Mouse (Mus musculus): ENCODE data around the gene Acap1. TPM values are rescaled to one million over a fixed set of nuclear protein-coding genes. Genes with fewer than 3 reads are reported as not detected.

The Acap1 gene
- polyA plus RNA-seq, 1 experiment from 2014 or later = 0.73 TPM

DNA sequence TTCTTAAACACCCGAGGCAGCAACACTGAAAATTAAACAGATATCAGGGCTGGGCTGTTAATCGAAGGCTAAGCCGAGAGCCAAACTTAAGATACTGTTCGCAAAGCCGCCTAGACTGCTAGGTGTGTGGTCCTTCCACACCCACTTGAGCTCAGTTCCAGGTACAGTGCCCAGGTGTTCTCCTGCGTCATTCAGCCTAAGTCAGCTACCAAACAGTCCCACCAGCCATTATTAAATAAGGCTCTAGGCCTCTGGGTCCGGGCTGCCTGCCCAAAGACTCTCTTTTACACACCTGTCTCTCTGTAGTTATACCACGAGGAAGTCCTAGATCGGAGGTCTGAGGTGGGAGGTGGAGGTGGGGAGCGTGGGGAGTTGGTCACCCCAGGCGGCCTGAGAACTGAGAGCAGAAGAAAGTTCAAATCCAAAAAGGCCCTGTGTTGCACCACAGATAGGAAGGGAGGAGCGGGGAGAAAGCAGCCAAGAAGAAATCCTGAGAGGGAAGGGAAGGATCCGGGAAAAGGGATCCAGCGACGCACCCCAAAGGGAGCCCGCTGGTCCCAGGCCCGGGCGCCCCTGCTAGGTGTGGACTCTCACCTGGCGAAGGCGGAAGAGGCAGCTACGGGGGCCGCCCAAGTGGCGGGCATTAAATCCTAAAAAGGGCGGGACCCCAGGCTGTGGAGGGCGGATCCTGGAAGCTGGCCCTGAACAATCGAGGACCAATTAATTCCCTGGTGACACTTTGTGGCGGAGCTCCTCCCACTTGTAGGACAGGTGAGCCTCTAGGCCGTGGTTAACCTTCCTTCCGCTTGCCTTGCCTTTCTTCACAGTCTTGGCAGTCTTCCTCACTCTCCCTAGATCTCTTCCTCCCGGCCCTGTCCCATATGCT is 37.0 kb downstream of the Acap1 start, which contains the start of gene Tnk1:
Gene Tnk1 (minus strand): TSS at position 618 of the 886 bp plus-strand sequence.
- Histone ChIP-seq H3K9me3 (no peaks in the 10 kb centered on the region), H3K9ac (replicated peaks) (no peak within 1 kb of the TSS), H3K4me1 (0 out of 2 replicates have a peak, but pooled peaks cover 2% of the 10 kb centered on the region), H3K4me3 (no peak within 1 kb of the TSS), H3K36me3 (no peaks in the 10 kb centered on the region), H3K27ac (replicated peaks) (no peak within 1 kb of the TSS), H3K4me2 (replicated peaks) (no peak within 1 kb of the TSS), H3K27me3 (peaks cover 31% of the 10 kb centered on the region)
- ATAC-seq (ENCODE audit: low FRiP score, low read depth) = no peak
- WGBS = 23% methylated on average over 30 of the region's 30 CpGs

DNA sequence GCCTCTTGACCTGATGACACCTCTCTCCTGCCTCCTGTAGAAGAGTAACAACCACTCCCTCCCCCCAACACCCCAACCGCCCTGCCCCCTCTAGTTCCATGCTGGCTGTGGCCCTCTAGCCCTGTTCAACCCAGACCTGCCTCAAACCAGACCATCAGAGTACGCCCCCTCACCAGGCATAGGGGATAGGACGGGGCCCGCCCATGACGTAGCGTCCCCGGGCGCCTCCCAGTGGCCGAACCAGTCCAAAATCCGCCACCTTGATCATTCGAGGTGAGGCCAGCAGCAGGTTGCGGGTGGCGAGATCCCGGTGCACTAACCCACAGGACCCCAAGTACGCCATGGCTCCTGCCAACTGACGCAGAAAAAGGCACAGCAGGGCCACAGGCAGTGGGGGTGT is 40.0 kb downstream of the Acap1 start:
- 16% methylated on average over 16 of the region's 16 CpGs for WGBS
- Histone ChIP-seq H3K27me3 (peaks cover 31% of the 10 kb centered on the region), H3K9ac (replicated peaks) (no peak overlapping the region), H3K9me3 (no peaks in the 10 kb centered on the region), H3K4me3 (0 out of 2 replicates have a peak overlapping the region, but pooled peaks have one; percentile 5), H3K36me3 (peaks cover 19% of the 10 kb centered on the region), H3K4me1 (0 out of 2 replicates have a peak, but pooled peaks cover 5% of the 10 kb centered on the region), H3K27ac (replicated peaks) (no peak overlapping the region), H3K4me2 (replicated peaks) (no peak overlapping the region)
- peak; percentile 78 for ATAC-seq (ENCODE audit: low FRiP score, low read depth)

DNA sequence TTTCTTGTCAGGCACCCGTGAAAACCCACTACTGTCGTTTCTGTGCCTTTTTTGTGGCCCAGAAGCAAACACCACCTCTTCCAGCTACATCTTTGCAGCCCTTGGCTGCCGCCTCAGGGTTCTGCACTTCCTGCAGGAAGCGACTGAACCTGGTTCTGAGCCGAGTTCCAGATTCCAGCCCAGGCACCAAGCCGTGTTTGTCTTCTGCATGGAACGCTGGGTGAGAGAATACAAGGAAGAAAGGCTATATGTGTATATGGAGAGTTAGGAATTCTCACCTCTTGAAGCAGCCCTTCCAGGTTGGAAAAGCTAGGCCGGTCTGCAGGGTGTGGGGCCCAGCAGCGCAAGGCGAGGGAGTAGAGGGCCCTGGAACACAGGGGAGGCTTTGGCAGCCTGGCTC is 40.7 kb downstream of the Acap1 start:
- Histone ChIP-seq H3K27me3 (peaks cover 27% of the 10 kb centered on the region), H3K4me2 (replicated peaks) (no peak overlapping the region), H3K27ac (replicated peaks) (0 out of 2 replicates have a peak overlapping the region, but pooled peaks have one; percentile 35), H3K4me1 (0 out of 2 replicates have a peak, but pooled peaks cover 7% of the 10 kb centered on the region), H3K9ac (replicated peaks) (no peak overlapping the region), H3K36me3 (peaks cover 26% of the 10 kb centered on the region), H3K9me3 (no peaks in the 10 kb centered on the region), H3K4me3 (no peak overlapping the region)
- WGBS = 87% methylated on average over 10 of the region's 10 CpGs
- no peak for ATAC-seq (ENCODE audit: low FRiP score, low read depth)

DNA sequence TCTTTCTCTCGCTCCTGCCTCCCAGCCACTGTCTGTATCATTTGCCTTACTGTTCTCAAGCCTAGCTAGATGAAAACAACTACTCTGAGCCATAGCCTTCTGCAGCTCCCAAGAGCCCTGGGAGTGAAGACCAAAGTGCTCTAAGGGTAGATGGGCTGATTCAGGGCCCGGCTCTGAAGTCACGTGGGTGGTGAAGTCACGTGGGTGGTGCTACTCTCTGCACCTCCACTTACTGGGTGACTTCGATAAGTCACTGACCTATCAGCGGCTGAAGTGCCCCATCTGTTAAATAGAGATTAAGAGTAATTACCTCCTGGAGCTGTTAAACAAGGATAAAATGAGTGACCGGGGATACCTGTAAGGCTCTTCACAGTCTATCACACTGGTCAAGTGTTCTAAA is 41.3 kb downstream of the Acap1 start:
- H3K4me2 ChIP-seq (replicated peaks) = no peak overlapping the region
- H3K9me3 ChIP-seq = no peaks in the 10 kb centered on the region
- peaks cover 33% of the 10 kb centered on the region for H3K36me3 ChIP-seq
- 0 out of 2 replicates have a peak overlapping the region, but pooled peaks have one; percentile 2 for H3K27ac ChIP-seq (replicated peaks)
- WGBS = 80% methylated on average over 7 of the region's 7 CpGs
- H3K4me3 ChIP-seq = no peak overlapping the region
- 0 out of 2 replicates have a peak, but pooled peaks cover 7% of the 10 kb centered on the region for H3K4me1 ChIP-seq
- H3K9ac ChIP-seq (replicated peaks) = no peak overlapping the region
- peaks cover 20% of the 10 kb centered on the region for H3K27me3 ChIP-seq
- no peak for ATAC-seq (ENCODE audit: low FRiP score, low read depth)

DNA sequence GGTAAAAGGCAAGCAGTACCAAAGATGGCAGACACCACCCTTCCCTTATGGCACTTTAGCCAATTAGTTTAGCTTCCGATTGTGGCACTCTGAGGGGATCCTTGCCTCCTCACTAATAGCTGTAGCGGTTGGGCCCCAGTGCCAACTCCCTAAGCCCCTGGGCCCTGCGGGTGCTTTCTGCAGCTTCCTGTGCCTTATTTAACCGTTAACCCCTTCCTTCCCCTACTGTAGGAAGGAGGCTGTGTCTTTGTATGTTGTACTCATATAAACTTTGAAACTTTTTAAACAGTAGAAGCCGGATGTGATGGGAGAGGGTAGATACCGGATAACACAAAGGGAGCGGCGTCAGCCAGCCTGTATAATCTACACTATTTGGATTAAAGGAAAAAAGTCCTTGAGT is 44.6 kb downstream of the Acap1 start:
- H3K27ac ChIP-seq (replicated peaks) = no peak overlapping the region
- no peak overlapping the region for H3K4me3 ChIP-seq
- H3K4me2 ChIP-seq (replicated peaks) = no peak overlapping the region
- 81% methylated on average over 8 of the region's 8 CpGs for whole genome bisulfite sequencing
- no peak overlapping the region for H3K9ac ChIP-seq (replicated peaks)
- peaks cover 25% of the 10 kb centered on the region for H3K4me1 ChIP-seq
- H3K36me3 ChIP-seq = peaks cover 46% of the 10 kb centered on the region
- ATAC-seq (ENCODE audit: low FRiP score, low read depth) = no peak
- H3K9me3 ChIP-seq = no peaks in the 10 kb centered on the region
- 0 out of 2 replicates have a peak, but pooled peaks cover 3% of the 10 kb centered on the region for H3K27me3 ChIP-seq

DNA sequence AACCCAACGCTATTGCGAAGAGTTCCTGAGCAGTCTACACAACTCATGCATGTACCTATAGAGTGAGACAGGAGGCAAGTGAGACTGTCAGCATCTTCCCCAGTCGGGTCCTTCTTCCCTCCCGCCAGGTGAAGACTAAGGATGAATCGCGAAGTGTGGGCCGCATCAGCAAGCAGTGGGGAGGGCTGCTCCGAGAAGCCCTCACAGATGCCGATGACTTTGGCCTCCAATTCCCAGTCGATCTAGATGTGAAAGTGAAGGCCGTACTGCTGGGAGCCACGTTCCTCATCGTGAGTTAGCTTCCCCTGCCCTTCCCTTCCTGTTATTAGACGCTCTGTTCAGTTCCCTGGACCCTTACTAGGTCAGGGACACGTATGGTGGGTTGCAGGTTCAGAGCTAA is 45.5 kb downstream of the Acap1 start:
- Histone ChIP-seq H3K9me3 (no peaks in the 10 kb centered on the region), H3K36me3 (peaks cover 46% of the 10 kb centered on the region), H3K4me2 (replicated peaks) (no peak overlapping the region), H3K27ac (replicated peaks) (no peak overlapping the region), H3K27me3 (no peaks in the 10 kb centered on the region), H3K4me3 (no peak overlapping the region), H3K9ac (replicated peaks) (no peak overlapping the region), H3K4me1 (peaks cover 32% of the 10 kb centered on the region)
- ATAC-seq (ENCODE audit: low FRiP score, low read depth) = no peak
- WGBS = 96% methylated on average over 15 of the region's 15 CpGs

DNA sequence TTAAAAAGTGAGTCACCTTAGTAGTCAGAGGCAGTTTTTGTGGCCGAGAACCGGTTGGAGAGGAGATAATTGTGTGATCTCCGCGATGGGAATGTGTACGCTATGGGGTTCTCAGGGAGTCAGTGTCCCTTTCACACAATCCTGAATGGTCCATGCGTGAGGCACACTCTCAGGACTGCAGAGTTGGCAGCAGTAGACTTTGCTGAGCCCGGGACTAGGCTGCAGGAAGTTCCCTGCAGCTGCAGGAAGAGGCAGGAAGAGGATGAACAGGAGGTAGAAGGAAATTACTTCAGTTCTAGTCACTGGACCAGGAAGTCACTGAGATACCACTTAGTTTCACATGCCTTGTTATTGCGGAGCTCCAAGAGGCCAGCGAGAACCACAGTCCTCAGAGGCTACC is 46.2 kb downstream of the Acap1 start:
- peaks cover 32% of the 10 kb centered on the region for H3K4me1 ChIP-seq
- H3K9ac ChIP-seq (replicated peaks) = no peak overlapping the region

DNA sequence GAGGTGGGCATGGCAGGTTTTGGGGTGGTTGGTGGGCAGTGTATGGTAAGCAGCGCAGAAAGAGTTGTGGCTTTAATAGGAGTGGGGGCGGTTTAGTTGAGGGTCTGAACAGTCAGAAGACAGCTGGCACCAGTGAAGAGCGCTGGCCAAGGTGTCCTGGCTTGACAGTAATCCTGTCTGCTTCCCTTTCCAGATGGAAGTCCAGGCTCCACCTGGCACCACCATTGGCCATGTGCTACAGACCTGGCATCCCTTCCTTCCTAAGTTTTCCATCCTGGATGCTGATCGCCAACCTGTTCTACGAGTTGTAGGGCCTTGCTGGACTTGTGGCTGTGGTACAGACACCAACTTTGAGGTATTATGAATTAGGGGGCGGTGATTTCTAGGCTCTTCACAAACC is 47.3 kb downstream of the Acap1 start:
- H3K4me2 ChIP-seq (replicated peaks) = peak overlapping the region; percentile 70
- ATAC-seq (ENCODE audit: low FRiP score, low read depth) = no peak
- 95% methylated on average over 6 of the region's 6 CpGs for WGBS
- peak overlapping the region; percentile 75; the same call in 1 of the 2 replicates for H3K4me3 ChIP-seq
- no peaks in the 10 kb centered on the region for H3K27me3 ChIP-seq
- 0 out of 2 replicates have a peak overlapping the region, but pooled peaks have one; percentile 84 for H3K9ac ChIP-seq (replicated peaks)
- H3K27ac ChIP-seq (replicated peaks) = 0 out of 2 replicates have a peak overlapping the region, but pooled peaks have one; percentile 1
- H3K4me1 ChIP-seq = peaks cover 32% of the 10 kb centered on the region
- H3K36me3 ChIP-seq = peaks cover 46% of the 10 kb centered on the region
- H3K9me3 ChIP-seq = no peaks in the 10 kb centered on the region

More for the DNA sequence above, 46.2 kb downstream of the Acap1 start:
- ATAC-seq (ENCODE audit: low FRiP score, low read depth) = no peak
- H3K27ac ChIP-seq (replicated peaks) = no peak overlapping the region
- 93% methylated on average over 9 of the region's 9 CpGs for WGBS
- peaks cover 46% of the 10 kb centered on the region for H3K36me3 ChIP-seq
- no peaks in the 10 kb centered on the region for H3K9me3 ChIP-seq
- H3K27me3 ChIP-seq = no peaks in the 10 kb centered on the region
- H3K4me2 ChIP-seq (replicated peaks) = no peak overlapping the region
- no peak overlapping the region for H3K4me3 ChIP-seq

DNA sequence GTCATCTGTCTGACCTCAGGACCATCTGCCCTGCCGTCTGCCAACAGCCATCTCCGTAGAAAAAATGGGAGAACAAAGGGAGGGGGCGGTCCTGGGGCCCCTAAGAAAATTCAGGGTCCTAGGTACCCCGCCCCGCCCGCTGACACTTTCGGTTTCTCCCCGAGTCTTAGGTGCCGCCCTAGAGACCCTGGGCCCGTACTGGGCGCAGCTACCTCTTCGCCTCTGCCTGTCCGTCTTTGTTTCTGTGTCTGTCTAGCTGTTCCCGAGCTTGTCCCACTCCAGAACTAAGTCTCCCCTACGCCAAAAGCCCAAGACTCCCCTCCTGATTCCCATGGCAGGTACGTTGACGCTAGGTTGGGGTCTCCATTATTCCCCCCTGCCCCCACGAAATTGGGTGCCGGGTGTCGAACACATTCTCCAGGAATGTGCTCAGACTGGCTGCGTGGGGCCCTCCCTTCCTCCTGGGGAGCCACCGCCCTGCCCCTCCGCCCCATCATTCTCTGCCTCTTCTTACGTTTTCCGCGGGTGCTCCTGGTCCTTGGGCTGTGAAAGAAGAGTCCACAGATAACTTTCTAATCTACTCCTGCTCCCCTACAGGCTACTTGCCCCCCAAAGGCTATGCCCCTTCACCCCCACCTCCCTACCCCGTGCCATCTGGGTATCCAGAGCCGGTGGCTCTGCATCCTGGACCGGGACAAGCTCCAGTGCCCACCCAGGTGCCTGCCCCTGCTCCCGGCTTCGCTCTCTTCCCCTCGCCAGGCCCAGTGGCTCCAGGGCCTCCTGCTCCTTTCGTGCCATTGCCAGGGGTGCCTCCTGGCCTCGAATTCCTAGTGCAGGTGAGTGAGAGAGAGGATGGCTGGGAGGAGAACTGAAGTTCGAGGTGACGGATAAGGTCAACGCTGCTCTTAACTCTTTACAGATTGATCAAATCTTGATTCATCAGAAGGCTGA is 48.3 kb downstream of the Acap1 start:
- ATAC-seq (ENCODE audit: low FRiP score, low read depth) = peak; percentile 35
- 13% methylated on average over 36 of the region's 37 CpGs for WGBS

DNA sequence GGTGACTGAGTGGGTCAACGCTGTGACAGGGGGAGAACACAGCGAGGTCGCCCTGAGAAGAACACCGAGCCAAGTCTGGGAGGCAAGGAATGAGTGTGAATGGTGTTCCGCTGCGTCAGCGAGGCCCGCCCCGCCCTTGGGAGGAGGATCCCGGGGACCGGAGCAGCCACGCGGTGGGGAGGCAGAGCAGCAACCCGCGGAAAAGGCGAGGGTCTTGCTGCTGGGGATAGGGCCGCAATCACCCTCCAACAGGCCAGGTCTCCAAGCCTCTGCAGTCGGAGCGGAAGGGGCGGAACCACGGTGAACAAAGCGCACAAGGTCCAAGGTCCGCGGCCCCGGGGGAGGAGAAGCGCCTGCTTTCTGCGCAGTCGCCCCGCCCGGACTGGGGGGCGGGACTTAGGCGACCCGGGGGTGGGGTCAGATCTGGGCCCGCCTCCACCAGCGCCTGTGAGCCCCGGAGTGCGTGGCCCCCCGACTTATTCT is 49.1 kb downstream of the Acap1 start, which contains the start of gene Plscr3:
Gene Plscr3 (plus strand): TSS at position 179 of the 483 bp plus-strand sequence.
- H3K4me2 ChIP-seq (replicated peaks) = peak within 1 kb of the TSS; percentile 70
- peaks cover 32% of the 10 kb centered on the region for H3K4me1 ChIP-seq
- H3K27ac ChIP-seq (replicated peaks) = peak within 1 kb of the TSS; percentile 95
- H3K9me3 ChIP-seq = no peaks in the 10 kb centered on the region
- no peaks in the 10 kb centered on the region for H3K27me3 ChIP-seq
- peak within 1 kb of the TSS; percentile 84 for H3K9ac ChIP-seq (replicated peaks)
- peak; percentile 94 for ATAC-seq (ENCODE audit: low FRiP score, low read depth)
- peak within 1 kb of the TSS; percentile 75 for H3K4me3 ChIP-seq
- H3K36me3 ChIP-seq = peaks cover 35% of the 10 kb centered on the region
- 1% methylated on average over 33 of the region's 38 CpGs for WGBS

More for the DNA sequence above, 48.3 kb downstream of the Acap1 start:
- no peaks in the 10 kb centered on the region for H3K9me3 ChIP-seq
- H3K4me1 ChIP-seq = peaks cover 32% of the 10 kb centered on the region
- H3K4me2 ChIP-seq (replicated peaks) = peak overlapping the region; percentile 70
- peak overlapping the region; percentile 95 for H3K27ac ChIP-seq (replicated peaks)
- H3K36me3 ChIP-seq = peaks cover 43% of the 10 kb centered on the region
- H3K4me3 ChIP-seq = peak overlapping the region; percentile 75
- peak overlapping the region; percentile 84 for H3K9ac ChIP-seq (replicated peaks)
- no peaks in the 10 kb centered on the region for H3K27me3 ChIP-seq

DNA sequence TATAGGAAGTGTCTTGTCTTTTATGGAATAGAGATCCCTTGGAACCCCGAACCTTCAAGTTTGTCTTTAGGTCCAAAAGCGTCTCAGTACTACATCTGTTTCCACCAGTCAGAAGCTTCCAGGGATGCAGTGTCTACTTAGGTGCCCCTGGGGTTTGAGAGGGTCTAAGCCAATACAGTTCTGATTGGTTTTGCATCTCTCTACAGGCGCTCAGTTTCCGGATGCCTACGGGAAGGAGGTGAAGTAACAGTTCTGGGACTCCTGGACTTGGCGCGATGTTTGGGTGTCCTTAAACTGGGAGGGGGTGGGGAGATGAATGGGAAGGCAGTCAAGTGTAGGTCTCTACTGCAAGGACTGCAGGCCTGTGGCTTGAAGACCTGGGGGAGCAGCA is 56.6 kb downstream of the Acap1 start:
- Histone ChIP-seq H3K4me3 (peak overlapping the region; percentile 82), H3K27ac (replicated peaks) (peak overlapping the region; percentile 93), H3K36me3 (peaks cover 3% of the 10 kb centered on the region), H3K9ac (replicated peaks) (peak overlapping the region; percentile 60), H3K4me1 (peaks cover 40% of the 10 kb centered on the region), H3K4me2 (replicated peaks) (peak overlapping the region; percentile 96), H3K9me3 (no peaks in the 10 kb centered on the region), H3K27me3 (peaks cover 3% of the 10 kb centered on the region)
- ATAC-seq (ENCODE audit: low FRiP score, low read depth) = peak; percentile 3; the same call in 1 of the 2 replicates
- WGBS = 0% methylated on average over 7 of the region's 7 CpGs

Measured in midbrain, embryonic 12.5 days (tissue).